Mouse (Mus musculus): ENCODE measurements around the gene Asb8.

- TF ChIP-seq CTCF (IDR thresholded peaks at IDR 0.05; ENCODE audit: low read depth, low read length) (no peak), POLR2A (IDR thresholded peaks at IDR 0.05; ENCODE audit: borderline replicate concordance, low read depth, low read length) (no peak)
Measured at GRCm38 (mm10) chr15:98140809-98141208, 24.6 kb downstream of the Asb8 start.
